Mouse (Mus musculus) mouse embryonic stem cell (cell line): ENCODE data around the gene Rgs16.

Experiments
- in situ Hi-C, 2 experiments: fragments of 300-500 bp; cut with MboI; formaldehyde crosslinking; loops; 1 replicate in 1 of 2; 3 replicates in 1 of 2; pipeline ENCODE4 v1.14.3; 2019 to 2020; ENCODE audit warnings: low sequenced_read_pairs in 2 of 2, low pct_unique_long_range_greater_than_20kb in 1 of 2, mixed read lengths in 1 of 2; ENCODE audit not compliant: unreplicated experiment in 1 of 2

Gene Rgs16

DNA sequence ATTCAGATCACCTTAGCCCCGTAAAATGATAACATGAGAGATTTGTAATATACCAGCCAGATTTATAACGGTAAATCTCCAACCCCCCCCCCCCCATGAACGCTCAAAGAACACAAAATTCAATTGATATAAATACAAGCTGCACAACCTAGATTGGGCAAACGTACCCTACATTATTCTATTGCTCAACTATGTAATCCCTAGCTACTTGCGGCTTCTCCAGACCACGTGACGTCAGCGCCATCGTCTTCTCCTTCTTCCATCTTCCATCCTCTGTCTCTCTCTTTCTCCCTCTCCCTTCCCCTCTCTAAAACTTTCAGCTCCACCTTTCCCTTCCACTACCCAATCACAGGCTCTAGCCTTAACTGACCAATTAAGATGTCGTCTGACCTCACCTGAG, 38.1 kb downstream of the Rgs16 start:
- in situ Hi-C loops: no loop called here

DNA sequence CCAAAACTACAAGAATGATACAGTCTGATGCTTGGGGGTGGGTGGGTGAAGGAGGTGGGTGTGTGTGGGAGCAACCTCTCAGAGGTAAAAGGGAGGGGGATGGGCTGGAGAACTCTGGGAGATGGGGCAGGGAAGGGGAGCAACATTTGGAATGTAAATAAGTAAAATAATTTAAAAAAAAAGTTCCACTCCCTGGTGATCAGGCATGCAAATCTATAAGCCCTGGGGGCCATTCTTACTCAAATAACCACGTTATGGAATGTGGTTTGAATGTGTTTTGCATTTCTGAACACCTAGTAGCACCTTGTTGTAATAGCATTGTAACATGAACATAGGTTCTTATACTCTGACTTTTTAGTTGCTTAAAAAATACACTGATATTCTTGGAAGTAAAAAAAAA, 43.2 kb downstream of the Rgs16 start:
- in situ Hi-C loops: no loop called here

DNA sequence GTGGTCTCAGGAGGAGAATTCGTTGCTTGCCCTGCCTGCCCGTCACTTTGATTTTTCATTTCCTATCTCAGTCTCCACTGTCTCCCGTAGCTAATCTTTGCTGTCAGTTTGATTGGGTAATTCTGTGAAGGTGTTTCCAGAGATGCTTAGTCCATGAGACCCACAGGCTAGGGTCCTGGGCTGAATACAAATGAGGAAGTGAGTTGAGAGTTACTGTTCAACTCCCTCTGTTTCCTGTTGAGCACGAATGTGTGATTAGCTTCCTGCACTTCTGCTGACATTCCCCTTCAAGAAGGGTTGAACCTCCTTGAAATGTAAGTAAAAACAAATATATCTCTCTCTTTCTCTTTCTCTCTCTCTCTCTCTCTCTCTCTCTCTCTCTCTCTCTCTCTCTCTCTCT, 45.5 kb downstream of the Rgs16 start:
- in situ Hi-C loops: no loop called here

DNA sequence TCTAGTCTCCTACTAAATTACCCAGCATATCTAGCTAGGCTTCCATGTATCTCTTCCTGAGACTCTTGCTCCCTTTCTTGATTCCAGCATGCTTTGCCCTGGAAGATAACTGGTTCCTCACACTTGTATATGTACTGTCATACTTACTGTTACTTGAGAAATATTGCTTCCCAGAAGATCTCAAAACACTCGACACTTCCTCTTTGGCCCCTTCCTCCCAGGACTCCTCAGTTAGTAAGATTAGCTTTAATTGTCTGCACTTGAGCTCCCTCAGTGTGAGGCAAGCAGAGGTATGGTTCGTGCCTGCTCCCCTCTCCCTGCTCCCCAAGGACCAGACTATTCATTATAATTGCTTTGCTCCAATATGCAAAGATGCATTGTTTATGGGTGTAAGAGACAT, 50.6 kb downstream of the Rgs16 start:
- in situ Hi-C loops: no loop called here

DNA sequence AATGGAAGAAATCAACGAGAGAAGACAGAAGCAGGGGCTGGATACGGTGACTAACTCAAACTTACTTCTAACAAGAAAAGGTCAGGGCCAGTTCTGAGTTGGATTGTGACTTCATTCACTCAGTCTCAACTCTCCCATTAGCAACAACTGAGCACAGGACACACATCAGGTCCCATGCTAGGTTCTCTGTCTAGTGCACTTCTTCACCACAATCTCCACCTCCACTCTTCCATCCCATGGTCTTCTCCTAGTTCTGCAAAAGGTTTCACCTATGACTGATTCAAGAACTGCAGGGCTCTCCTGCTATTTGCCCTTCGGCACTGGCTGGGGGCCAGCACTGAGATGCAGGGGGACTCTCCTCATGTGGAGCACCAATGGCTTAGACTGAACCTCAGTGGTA, 54.1 kb downstream of the Rgs16 start:
- in situ Hi-C loops: no loop called here
